Mouse (Mus musculus) right cerebral cortex, postnatal 4 days (tissue): ENCODE data around the gene 5330417C22Rik.

ENCODE experiments used
- DNase-seq: peaks from one replicate; pipeline ENCODE4 v3.0.0-alpha.2; 2022

5330417C22Rik gene

GRCm38 (mm10) chr3:108454172-108454571 is 82.2 kb downstream of the 5330417C22Rik start:
- no peak for DNase-seq

GRCm38 (mm10) chr3:108451969-108452368 is 84.4 kb downstream of the 5330417C22Rik start:
- no peak for DNase-seq

- no peak for DNase-seq
Observed at GRCm38 (mm10) chr3:108445366-108445705, 91.0 kb downstream of the 5330417C22Rik start.

GRCm38 (mm10) chr3:108444698-108445365 is 91.5 kb downstream of the 5330417C22Rik start, which contains the start of gene Sars:
Gene Sars, minus strand, starts transcription at chr3:108445209.
- DNase-seq = peak; percentile 88

GRCm38 (mm10) chr3:108444029-108444428 is 92.3 kb downstream of the 5330417C22Rik start:
- DNase-seq = no peak

- DNase-seq = no peak
Observed at GRCm38 (mm10) chr3:108436380-108436714, 100.0 kb downstream of the 5330417C22Rik start.

- no peak for DNase-seq
Observed at GRCm38 (mm10) chr3:108435701-108436379, 100.5 kb downstream of the 5330417C22Rik start.

- no peak for DNase-seq
Observed at GRCm38 (mm10) chr3:108433881-108434495, 102.3 kb downstream of the 5330417C22Rik start.

GRCm38 (mm10) chr3:108433188-108433880 is 103.0 kb downstream of the 5330417C22Rik start:
- no peak for DNase-seq

- DNase-seq = no peak
Observed at GRCm38 (mm10) chr3:108432542-108433187, 103.7 kb downstream of the 5330417C22Rik start.

GRCm38 (mm10) chr3:108425624-108426018 is 110.7 kb downstream of the 5330417C22Rik start:
- DNase-seq = no peak

GRCm38 (mm10) chr3:108424944-108425623 is 111.3 kb downstream of the 5330417C22Rik start:
- no peak for DNase-seq

- DNase-seq = peak; percentile 66
Observed at GRCm38 (mm10) chr3:108423844-108424801, 112.2 kb downstream of the 5330417C22Rik start.

GRCm38 (mm10) chr3:108423006-108423405 is 113.3 kb downstream of the 5330417C22Rik start:
- no peak for DNase-seq

GRCm38 (mm10) chr3:108415831-108416223 is 120.5 kb downstream of the 5330417C22Rik start:
- peak; percentile 86 for DNase-seq

- DNase-seq = peak; percentile 61
Observed at GRCm38 (mm10) chr3:108414857-108415830, 121.2 kb downstream of the 5330417C22Rik start, which contains the start of gene Celsr2. Gene Celsr2, minus strand, starts transcription at chr3:108415552.

GRCm38 (mm10) chr3:108413634-108414360 is 122.5 kb downstream of the 5330417C22Rik start:
- no peak for DNase-seq

GRCm38 (mm10) chr3:108411754-108412121 is 124.6 kb downstream of the 5330417C22Rik start:
- peak; percentile 54 for DNase-seq
